Mouse (Mus musculus) G1E (cell line): ENCODE data around the gene Rassf2. TPM values are rescaled to one million over a fixed set of nuclear protein-coding genes. Genes with fewer than 3 reads are reported as not detected.

Experiments used
- ATAC-seq: 2 replicates; pipeline ENCODE4 v1.8.0; 2016; ENCODE audit warnings: mild to moderate bottlenecking; ENCODE audit not compliant: insufficient number of reproducible peaks, poor library complexity, low FRiP score, severe bottlenecking; ENCODE audit errors: extremely low read depth
- DNase-seq: peaks from one replicate; pipeline ENCODE4 v3.0.0; 2012; ENCODE audit warnings: low spot score
- H3K27me3 ChIP-seq: 2 replicates; pipeline ENCODE4 v1.6.1; 2012; ENCODE audit warnings: mild to moderate bottlenecking, low read length, inconsistent platforms; ENCODE audit not compliant: insufficient read depth
- H3K36me3 ChIP-seq: replicated peaks from 2 replicates; pipeline ENCODE3; 2012; ENCODE audit warnings: mild to moderate bottlenecking, inconsistent platforms
- H3K4me1 ChIP-seq: 2 replicates; pipeline ENCODE4 v1.6.1; 2012; ENCODE audit warnings: low read depth, low read length, inconsistent platforms, mixed read lengths; ENCODE audit not compliant: insufficient read depth
- H3K4me3 ChIP-seq: 2 replicates; pipeline ENCODE4 v1.5.1; 2012; ENCODE audit warnings: low read depth, mild to moderate bottlenecking, inconsistent platforms, low read length, moderate library complexity, mixed read lengths
- H3K9me3 ChIP-seq: replicated peaks from 2 replicates; pipeline ENCODE4 v1.6.1; 2012; ENCODE audit warnings: inconsistent platforms
- CTCF ChIP-seq: IDR thresholded peaks from 2 replicates; pipeline ENCODE4 v1.5.1; 2012; ENCODE audit warnings: low read depth, low read length, inconsistent platforms, mixed read lengths
- GATA1 ChIP-seq: IDR thresholded peaks from 2 replicates; pipeline ENCODE4 v1.6.1; 2012; ENCODE audit warnings: borderline replicate concordance, low read length, inconsistent platforms, mixed read lengths
- GATA2 ChIP-seq: IDR thresholded peaks from 2 replicates; pipeline ENCODE4 v1.6.1; 2012; ENCODE audit warnings: low read depth, low read length, inconsistent platforms, borderline replicate concordance
- POLR2AphosphoS5 ChIP-seq: IDR thresholded peaks from 2 replicates; pipeline ENCODE4 v1.6.1; 2012; ENCODE audit warnings: low read depth, low read length, inconsistent platforms; ENCODE audit not compliant: insufficient replicate concordance
- TAL1 ChIP-seq: conservative IDR thresholded peaks from 2 replicates; pipeline ENCODE4 v1.6.1; 2012; ENCODE audit warnings: low read depth, low read length, inconsistent platforms, mixed read lengths
- polyA plus RNA-seq: library from polyadenylated mRNA; stranded (reverse); fragments of >175 nt; gene quantifications from 2 replicates; pipeline ENCODE4 v1.2.3, GENCODE M21; 2012
- total RNA-seq, 2 experiments: library from RNA; stranded (forward) in 1 of 2; stranded (reverse) in 1 of 2; fragments of 200-1000 nt in 1 of 2; fragments of >200 nt in 1 of 2; fragmentation: Nextera tagmentation in 1 of 2; gene quantifications; 2 replicates each; pipeline ENCODE4 v1.2.3; 2014 to 2017

Rassf2 gene
- total and polyA plus RNA-seq, 3 experiments: 0.03 to 1.2 (median 0.30) TPM

DNA sequence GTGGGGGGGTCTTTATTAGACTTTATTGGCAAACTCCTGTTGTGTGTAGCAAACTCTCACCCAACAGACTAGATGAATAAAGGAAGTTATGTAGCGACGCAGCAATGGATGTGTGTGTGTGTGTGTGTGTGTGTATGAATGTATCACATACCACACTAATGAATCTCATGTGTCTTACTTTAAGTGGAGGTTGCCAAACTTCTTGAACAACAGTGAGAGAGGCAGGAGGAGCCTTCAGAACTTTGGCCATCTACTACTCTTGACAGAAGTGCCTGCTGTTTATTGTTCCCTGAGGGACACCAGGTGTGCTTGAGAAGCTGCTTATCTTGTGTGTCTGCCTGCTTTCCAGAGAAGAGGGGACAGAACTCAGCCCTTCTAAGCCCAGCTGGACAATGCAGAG, 19.3 kb downstream of the Rassf2 start:
- Histone ChIP-seq H3K9me3 (no peaks in the 10 kb centered on the region), H3K36me3 (no peaks in the 10 kb centered on the region), H3K4me1 (no peaks in the 10 kb centered on the region), H3K27me3 (peaks cover 11% of the 10 kb centered on the region), H3K4me3 (no peak overlapping the region)
- ATAC-seq (no peak), DNase-seq (no peak)
- TF ChIP-seq GATA2 (no peak), CTCF (no peak)

- Histone ChIP-seq H3K4me1 (no peaks in the 10 kb centered on the region), H3K36me3 (no peaks in the 10 kb centered on the region)
- no peak for DNase-seq
These were observed 21.9 kb downstream of the Rassf2 start for GRCm38 (mm10) chr2:132008186-132008585.

GRCm38 (mm10) chr2:132007475-132007819, 22.6 kb downstream of the Rassf2 start:
- DNase-seq (no peak), ATAC-seq (no peak)
- Histone ChIP-seq H3K27me3 (peaks cover 14% of the 10 kb centered on the region), H3K36me3 (no peaks in the 10 kb centered on the region), H3K9me3 (no peaks in the 10 kb centered on the region), H3K4me1 (no peaks in the 10 kb centered on the region), H3K4me3 (no peak overlapping the region)
- no peak for TF ChIP-seq POLR2AphosphoS5
- TF ChIP-seq TAL1: no peak
- TF ChIP-seq GATA2: no peak
- no peak for TF ChIP-seq CTCF

More at GRCm38 (mm10) chr2:132008186-132008585, 21.9 kb downstream of the Rassf2 start:
- H3K9me3 ChIP-seq: no peaks in the 10 kb centered on the region
- no peak overlapping the region for H3K4me3 ChIP-seq
- TF ChIP-seq TAL1: no peak
- TF ChIP-seq GATA1: no peak
- no peak for TF ChIP-seq CTCF
- no peak for TF ChIP-seq GATA2
- no peak for TF ChIP-seq POLR2AphosphoS5
- peaks cover 14% of the 10 kb centered on the region for H3K27me3 ChIP-seq
- no peak for ATAC-seq

- Histone ChIP-seq H3K27me3 (peaks cover 14% of the 10 kb centered on the region), H3K36me3 (no peaks in the 10 kb centered on the region), H3K4me1 (no peaks in the 10 kb centered on the region), H3K9me3 (no peaks in the 10 kb centered on the region), H3K4me3 (no peak overlapping the region)
- ATAC-seq (no peak), DNase-seq (no peak)
- TF ChIP-seq CTCF (no peak), GATA1 (no peak), GATA2 (no peak), POLR2AphosphoS5 (no peak), TAL1 (no peak)
These were observed 23.2 kb downstream of the Rassf2 start for GRCm38 (mm10) chr2:132006561-132007474.

- Histone ChIP-seq H3K9me3 (no peaks in the 10 kb centered on the region), H3K4me3 (no peak overlapping the region), H3K4me1 (no peaks in the 10 kb centered on the region), H3K27me3 (peaks cover 14% of the 10 kb centered on the region), H3K36me3 (no peaks in the 10 kb centered on the region)
- TF ChIP-seq CTCF: no peak
- no peak for ATAC-seq
- DNase-seq: no peak
These were observed 24.6 kb downstream of the Rassf2 start for GRCm38 (mm10) chr2:132005445-132005844.

DNA sequence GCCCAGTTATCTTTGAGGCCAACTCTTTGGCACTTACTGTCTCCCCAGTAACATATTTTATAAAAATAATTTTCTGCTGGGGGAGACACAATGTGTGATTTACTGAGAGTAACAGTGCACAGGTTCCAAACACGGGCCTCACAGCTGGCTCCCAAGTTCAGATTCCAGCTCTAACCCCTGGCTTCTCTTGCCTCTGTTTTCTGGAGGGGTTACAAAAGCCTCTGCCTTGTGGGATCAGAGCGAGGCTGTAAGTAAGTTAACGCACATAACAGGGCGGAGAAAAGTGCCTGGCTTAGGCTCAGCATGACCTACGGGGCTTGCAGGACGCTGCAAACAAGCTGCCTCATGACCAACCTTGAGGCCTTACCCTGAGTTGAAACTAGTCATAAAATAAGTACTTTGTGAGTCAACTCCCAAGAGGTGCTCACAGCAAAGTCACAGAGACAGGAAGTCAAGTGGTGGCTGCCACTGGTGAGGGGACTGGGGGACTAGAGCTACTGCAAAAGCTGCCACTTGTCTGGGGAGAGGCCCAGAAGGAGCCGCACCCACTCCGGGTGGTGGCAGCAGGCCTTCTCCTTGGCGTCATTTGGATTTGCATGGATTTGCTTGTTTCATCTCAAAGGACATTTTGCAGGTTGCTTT, 25.4 kb downstream of the Rassf2 start:
- Histone ChIP-seq H3K36me3 (no peaks in the 10 kb centered on the region), H3K4me1 (no peaks in the 10 kb centered on the region), H3K4me3 (no peak overlapping the region), H3K27me3 (peaks cover 14% of the 10 kb centered on the region), H3K9me3 (no peaks in the 10 kb centered on the region)
- TF ChIP-seq CTCF: no peak
- TF ChIP-seq GATA2: no peak
- no peak for TF ChIP-seq POLR2AphosphoS5
- TF ChIP-seq TAL1: no peak
- TF ChIP-seq GATA1: no peak
- ATAC-seq (no peak), DNase-seq (no peak)

GRCm38 (mm10) chr2:132003916-132004315, 26.1 kb downstream of the Rassf2 start:
- no peak for TF ChIP-seq TAL1
- TF ChIP-seq CTCF: no peak
- no peak for TF ChIP-seq GATA2
- TF ChIP-seq GATA1: no peak
- no peak for TF ChIP-seq POLR2AphosphoS5
- no peaks in the 10 kb centered on the region for H3K4me1 ChIP-seq
- H3K27me3 ChIP-seq: peaks cover 13% of the 10 kb centered on the region
- H3K4me3 ChIP-seq: no peak overlapping the region
- ATAC-seq (no peak), DNase-seq (no peak)
- no peaks in the 10 kb centered on the region for H3K36me3 ChIP-seq
- no peaks in the 10 kb centered on the region for H3K9me3 ChIP-seq
